Mouse (Mus musculus) forebrain, embryonic 11.5 days (tissue): ENCODE results near the gene Tube1. TPM values are rescaled to one million over a fixed set of nuclear protein-coding genes. Genes with fewer than 3 reads are reported as not detected.

ENCODE experiments used
- ATAC-seq: fragments of 200-750 bp; cut with Nextera tagmentation; replicated peaks from 2 replicates; pipeline ENCODE4 v1.8.0; 2017; ENCODE audit warnings: moderate TSS enrichment; ENCODE audit not compliant: low FRiP score
- DNase-seq: peaks from one replicate; pipeline ENCODE4 v3.0.0-alpha.2; 2017; ENCODE audit warnings: low spot score
- H3K27ac ChIP-seq: fragments of 300-500 bp; sonication (generic); 2 replicates; pipeline ENCODE4 v1.5.1; 2014; ENCODE audit warnings: low read depth, low read length
- H3K27me3 ChIP-seq: fragments of 300-500 bp; sonication (generic); 2 replicates; pipeline ENCODE4 v1.6.1; 2014; ENCODE audit warnings: mild to moderate bottlenecking, low read length, mixed read lengths; ENCODE audit not compliant: control insufficient read depth, insufficient read depth
- H3K36me3 ChIP-seq: fragments of 300-500 bp; sonication (generic); 2 replicates; pipeline ENCODE4 v1.6.1; 2014; ENCODE audit warnings: mild to moderate bottlenecking, low read length, moderate library complexity, mixed read lengths; ENCODE audit not compliant: control insufficient read depth, insufficient read depth
- H3K4me1 ChIP-seq: fragments of 300-500 bp; sonication (generic); replicated peaks from 2 replicates; pipeline ENCODE4 v1.6.1; 2014; ENCODE audit warnings: low read length, mixed read lengths; ENCODE audit not compliant: control insufficient read depth, insufficient read depth
- H3K4me2 ChIP-seq: fragments of 300-500 bp; sonication (generic); 2 replicates; pipeline ENCODE4 v1.6.1; 2014; ENCODE audit warnings: low read depth, mild to moderate bottlenecking, low read length, moderate library complexity, mixed read lengths; ENCODE audit not compliant: severe bottlenecking
- H3K4me3 ChIP-seq: fragments of 300-500 bp; sonication (generic); 2 replicates; pipeline ENCODE4 v1.5.1; 2014; ENCODE audit warnings: low read depth, low read length
- H3K9ac ChIP-seq: fragments of 300-500 bp; sonication (generic); 2 replicates; pipeline ENCODE4 v1.6.1; 2014; ENCODE audit warnings: low read length
- H3K9me3 ChIP-seq: fragments of 300-500 bp; sonication (generic); 2 replicates; pipeline ENCODE4 v1.6.1; 2016; ENCODE audit warnings: low read length, mixed read lengths; ENCODE audit not compliant: control insufficient read depth
- WGBS: fragments of 180-500 bp; shearing (Covaris S2); extraction: QIAGEN DNeasy Blood & Tissue Kit; methylation state at CpG from one replicate; pipeline ENCODE4 v1.1.7; 2014; 5-methylcytosine and 5-hydroxymethylcytosine counted together
- polyA plus RNA-seq: library from polyadenylated mRNA; unstranded; fragments of >200 nt; fragmentation: Nextera tagmentation; extraction: Ambion mirVana; gene quantifications from 2 replicates; pipeline ENCODE4 v1.2.1, GENCODE M21; 2014

The Tube1 gene
- polyA plus RNA-seq, 1 experiment from 2014 or later: 25.4 TPM

GRCm38 (mm10) chr10:39161406-39161805, 27.6 kb downstream of the Tube1 start:
- ATAC-seq (no peak), DNase-seq (no peak)
- H3K36me3 ChIP-seq: no peaks in the 10 kb centered on the region
- H3K4me1 ChIP-seq: no peaks in the 10 kb centered on the region; the same call in 1 of the 2 replicates
- H3K9me3 ChIP-seq: no peaks in the 10 kb centered on the region
- no peak overlapping the region for H3K27ac ChIP-seq
- H3K4me3 ChIP-seq: no peak overlapping the region
- 89% methylated on average over 1 of the region's 1 CpGs for WGBS
- H3K9ac ChIP-seq: no peak overlapping the region
- H3K4me2 ChIP-seq: no peak overlapping the region
- no peaks in the 10 kb centered on the region for H3K27me3 ChIP-seq

DNA sequence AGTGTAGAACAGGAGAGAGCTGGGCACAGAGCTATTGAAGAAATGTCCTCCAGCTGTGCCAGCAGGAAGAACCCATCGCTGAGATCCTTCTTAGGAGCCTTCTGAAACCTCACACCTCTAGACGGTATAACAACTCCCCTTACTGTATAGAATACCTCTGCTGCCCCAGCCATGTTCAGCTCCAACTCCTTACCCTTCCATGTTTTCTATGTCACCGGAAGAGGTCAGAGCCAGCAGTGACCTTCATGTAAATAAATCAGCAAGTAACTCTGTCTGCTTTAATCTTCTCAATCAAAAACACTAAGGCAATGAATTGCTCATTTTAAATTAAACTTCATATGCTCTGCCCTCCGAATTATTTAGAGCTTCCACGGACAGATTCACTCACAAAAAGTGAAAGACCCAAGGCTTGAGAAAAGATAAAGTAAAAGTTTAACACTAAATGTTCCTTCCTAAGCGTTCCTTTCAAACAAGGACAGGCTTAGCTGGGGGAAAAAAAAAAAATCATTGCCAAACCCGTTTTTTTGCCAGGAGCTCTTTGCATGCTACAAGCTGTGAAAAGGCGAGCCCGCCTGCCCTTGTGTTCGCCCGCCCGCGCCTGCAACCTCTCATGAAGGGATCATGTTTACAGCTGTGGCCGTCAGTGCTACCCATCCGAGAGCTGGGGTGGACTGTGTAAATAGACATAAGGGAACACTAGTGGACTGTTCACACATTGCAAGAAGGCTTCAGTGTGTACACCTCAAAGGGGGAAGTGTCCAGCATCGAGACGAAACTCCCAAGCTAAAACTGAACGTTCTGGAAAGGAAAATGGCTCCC, 29.1 kb downstream of the Tube1 start:
- 64% methylated on average over 18 of the region's 18 CpGs for WGBS
- Histone ChIP-seq H3K4me3 (no peak overlapping the region), H3K9ac (no peak overlapping the region), H3K4me1 (no peaks in the 10 kb centered on the region; the same call in 1 of the 2 replicates), H3K27me3 (no peaks in the 10 kb centered on the region), H3K4me2 (no peak overlapping the region), H3K27ac (no peak overlapping the region), H3K9me3 (no peaks in the 10 kb centered on the region), H3K36me3 (no peaks in the 10 kb centered on the region)
- ATAC-seq: no peak
- no peak for DNase-seq

- Histone ChIP-seq H3K9ac (no peak within 1 kb of the TSS), H3K9me3 (no peaks in the 10 kb centered on the region), H3K4me2 (no peak within 1 kb of the TSS), H3K27me3 (no peaks in the 10 kb centered on the region), H3K27ac (no peak within 1 kb of the TSS), H3K4me3 (no peak within 1 kb of the TSS), H3K4me1 (no peaks in the 10 kb centered on the region; the same call in 1 of the 2 replicates), H3K36me3 (no peaks in the 10 kb centered on the region)
- no peak for DNase-seq
- 92% methylated on average over 10 of the region's 10 CpGs for WGBS
- no peak for ATAC-seq
These were observed 29.9 kb downstream of the Tube1 start, which contains the start of gene Ccn6 for GRCm38 (mm10) chr10:39163694-39164093. TSS of gene Ccn6 (minus strand) at chr10:39163794.

DNA sequence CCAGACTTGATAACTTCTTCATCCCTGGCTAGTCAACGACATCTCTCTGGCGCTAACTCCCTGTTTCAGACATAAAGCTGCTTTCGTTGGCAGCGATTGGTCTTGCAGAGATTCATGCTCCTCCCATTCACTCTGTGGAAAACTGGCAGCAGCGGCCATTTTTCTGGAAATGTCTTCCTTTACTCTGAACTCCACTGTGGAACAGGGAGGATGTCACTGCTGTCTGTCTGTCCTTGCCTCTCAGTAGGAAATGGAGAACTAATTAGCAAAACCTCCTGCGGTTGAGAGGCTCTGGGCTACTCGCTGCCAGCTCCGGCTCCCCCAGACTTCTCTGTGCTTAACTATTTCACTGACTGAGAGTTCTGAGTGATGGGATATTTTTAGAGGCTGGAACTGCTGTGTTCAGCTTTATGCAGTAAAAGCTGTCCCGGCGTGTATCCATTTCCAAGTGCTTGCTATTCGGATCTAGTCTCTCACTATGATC, 31.9 kb downstream of the Tube1 start:
- no peak overlapping the region for H3K27ac ChIP-seq
- ATAC-seq (no peak), DNase-seq (no peak)
- H3K36me3 ChIP-seq: no peaks in the 10 kb centered on the region
- peak overlapping the region; percentile 37; the same call in 1 of the 2 replicates for H3K9ac ChIP-seq
- WGBS: 29% methylated on average over 11 of the region's 11 CpGs
- peaks cover under 1% of the 10 kb centered on the region; the same call in 1 of the 2 replicates for H3K4me1 ChIP-seq
- no peak overlapping the region for H3K4me3 ChIP-seq
- H3K4me2 ChIP-seq: peak overlapping the region; percentile 29; the same call in 1 of the 2 replicates
- H3K9me3 ChIP-seq: no peaks in the 10 kb centered on the region
- peaks cover 4% of the 10 kb centered on the region; the same call in 1 of the 2 replicates for H3K27me3 ChIP-seq

DNA sequence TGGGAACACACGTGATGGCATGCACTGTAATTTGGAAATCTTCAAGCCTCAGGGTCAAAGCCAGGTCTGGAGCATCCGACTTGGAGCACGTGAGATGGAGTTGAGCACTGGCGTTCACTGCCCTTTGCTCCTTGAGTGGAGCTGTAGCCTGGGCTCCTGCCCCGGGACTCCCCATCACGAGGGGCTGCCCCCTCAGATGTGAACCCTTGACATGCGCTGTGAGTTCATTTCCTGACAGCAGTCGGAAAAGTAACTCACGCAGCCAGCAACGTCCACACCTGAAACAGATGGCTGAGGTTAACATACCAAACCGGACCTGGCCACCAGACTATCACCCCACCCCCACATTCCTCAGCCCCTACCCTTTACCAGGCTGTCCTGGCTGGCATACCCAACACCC, 33.8 kb downstream of the Tube1 start:
- Histone ChIP-seq H3K27ac (no peak overlapping the region), H3K9ac (no peak overlapping the region), H3K36me3 (no peaks in the 10 kb centered on the region), H3K9me3 (no peaks in the 10 kb centered on the region), H3K27me3 (peaks cover 4% of the 10 kb centered on the region; the same call in 1 of the 2 replicates), H3K4me2 (no peak overlapping the region), H3K4me3 (no peak overlapping the region), H3K4me1 (peaks cover 5% of the 10 kb centered on the region)
- DNase-seq: no peak
- ATAC-seq: no peak
- WGBS: 88% methylated on average over 11 of the region's 11 CpGs

- H3K36me3 ChIP-seq: no peaks in the 10 kb centered on the region
These were observed 35.9 kb downstream of the Tube1 start for GRCm38 (mm10) chr10:39169642-39170041.

DNA sequence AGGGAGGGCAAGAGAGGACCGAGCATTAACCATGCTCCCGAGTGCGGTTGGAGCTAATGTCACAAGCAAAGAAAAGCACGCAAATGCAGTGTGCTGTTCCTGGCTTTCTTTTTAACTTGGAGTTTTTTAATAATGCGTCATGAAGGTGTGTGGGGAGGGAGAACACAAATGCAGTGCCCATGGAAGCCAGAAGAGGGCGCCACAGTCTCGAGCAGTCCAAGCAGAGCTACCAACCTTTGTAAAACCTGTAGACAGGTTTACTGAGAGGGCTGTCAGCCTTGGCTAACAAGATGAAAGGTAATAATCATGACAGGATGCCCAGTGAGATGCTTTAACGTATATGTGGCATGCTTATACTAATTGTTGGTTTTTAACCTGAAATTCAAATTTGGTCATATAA, 36.4 kb downstream of the Tube1 start:
- ATAC-seq (no peak), DNase-seq (peak; percentile 88)
- Histone ChIP-seq H3K9ac (no peak overlapping the region), H3K9me3 (no peaks in the 10 kb centered on the region), H3K36me3 (no peaks in the 10 kb centered on the region), H3K27ac (no peak overlapping the region), H3K4me1 (peaks cover 5% of the 10 kb centered on the region), H3K4me3 (no peak overlapping the region), H3K27me3 (peaks cover 4% of the 10 kb centered on the region; the same call in 1 of the 2 replicates), H3K4me2 (peak overlapping the region; percentile 28; the same call in 1 of the 2 replicates)
- WGBS: 9% methylated on average over 8 of the region's 8 CpGs

More at GRCm38 (mm10) chr10:39169642-39170041, 35.9 kb downstream of the Tube1 start:
- ATAC-seq: no peak
- Histone ChIP-seq H3K4me3 (no peak overlapping the region), H3K27me3 (peaks cover 4% of the 10 kb centered on the region; the same call in 1 of the 2 replicates), H3K4me2 (peak overlapping the region; percentile 28; the same call in 1 of the 2 replicates), H3K27ac (no peak overlapping the region), H3K9me3 (no peaks in the 10 kb centered on the region), H3K9ac (no peak overlapping the region), H3K4me1 (peaks cover 5% of the 10 kb centered on the region)
- 49% methylated on average over 9 of the region's 9 CpGs for WGBS
- DNase-seq: no peak

GRCm38 (mm10) chr10:39170706-39171105, 36.9 kb downstream of the Tube1 start:
- no peak for DNase-seq
- peaks cover 4% of the 10 kb centered on the region; the same call in 1 of the 2 replicates for H3K27me3 ChIP-seq
- no peaks in the 10 kb centered on the region for H3K9me3 ChIP-seq
- H3K27ac ChIP-seq: no peak overlapping the region
- H3K4me3 ChIP-seq: no peak overlapping the region
- peak overlapping the region; percentile 71; the same call in 1 of the 2 replicates for H3K4me2 ChIP-seq
- peaks cover 5% of the 10 kb centered on the region for H3K4me1 ChIP-seq
- no peak overlapping the region; the same call in 1 of the 2 replicates for H3K9ac ChIP-seq
- no peaks in the 10 kb centered on the region for H3K36me3 ChIP-seq
- peak; percentile 37 for ATAC-seq
- WGBS: 9% methylated on average over 6 of the region's 6 CpGs
